Mouse (Mus musculus) hindbrain, embryonic 13.5 days (tissue): ENCODE measurements around the gene Zfp12. TPM values are rescaled to one million over a fixed set of nuclear protein-coding genes. Genes with fewer than 3 reads are reported as not detected.

ENCODE experiments used
- ATAC-seq: fragments of 200-750 bp; cut with Nextera tagmentation; 2 replicates; pipeline ENCODE4 v1.8.0; 2017; ENCODE audit warnings: moderate TSS enrichment; ENCODE audit not compliant: low FRiP score
- H3K27ac ChIP-seq: fragments of 300-500 bp; sonication (generic); 2 replicates; pipeline ENCODE4 v1.5.1; 2015; ENCODE audit warnings: inconsistent platforms, mild to moderate bottlenecking, moderate library complexity
- H3K27me3 ChIP-seq: fragments of 300-500 bp; sonication (generic); 2 replicates; pipeline ENCODE4 v1.6.1; 2015; ENCODE audit warnings: mild to moderate bottlenecking, inconsistent platforms
- H3K36me3 ChIP-seq: fragments of 300-500 bp; sonication (generic); 2 replicates; pipeline ENCODE4 v1.6.1; 2015; ENCODE audit warnings: mild to moderate bottlenecking, inconsistent platforms
- H3K4me1 ChIP-seq: fragments of 300-500 bp; sonication (generic); replicated peaks from 2 replicates; pipeline ENCODE4 v1.6.1; 2015; ENCODE audit warnings: inconsistent platforms
- H3K4me2 ChIP-seq: fragments of 300-500 bp; sonication (generic); 2 replicates; pipeline ENCODE4 v1.6.1; 2015; ENCODE audit warnings: inconsistent platforms, mild to moderate bottlenecking, moderate library complexity
- H3K4me3 ChIP-seq: fragments of 300-500 bp; sonication (generic); 2 replicates; pipeline ENCODE4 v1.5.1; 2015; ENCODE audit warnings: mild to moderate bottlenecking, inconsistent platforms
- H3K9ac ChIP-seq: fragments of 300-500 bp; sonication (generic); 2 replicates; pipeline ENCODE4 v1.6.1; 2015; ENCODE audit warnings: mild to moderate bottlenecking, inconsistent platforms
- H3K9me3 ChIP-seq: fragments of 300-500 bp; sonication (generic); 2 replicates; pipeline ENCODE4 v1.6.1; 2016; ENCODE audit warnings: inconsistent platforms
- WGBS: fragments of 180-500 bp; shearing (Covaris S2); methylation state at CpG from one replicate; pipeline ENCODE4 v1.1.7; 2015; 5-methylcytosine and 5-hydroxymethylcytosine counted together
- polyA plus RNA-seq: library from polyadenylated mRNA; unstranded; fragments of >200 nt; fragmentation: Nextera tagmentation; extraction: Ambion mirVana; gene quantifications from 2 replicates; pipeline ENCODE4 v1.2.1, GENCODE M21; 2015

The Zfp12 gene
- polyA plus RNA-seq, 1 experiment from 2014 or later, result 22.8 TPM

- Histone ChIP-seq H3K27me3 (0 out of 2 replicates have a peak, but pooled peaks cover 3% of the 10 kb centered on the region), H3K27ac (peak within 1 kb of the TSS; percentile 91), H3K9me3 (no peaks in the 10 kb centered on the region), H3K4me2 (peak within 1 kb of the TSS; percentile 90), H3K4me3 (peak within 1 kb of the TSS; percentile 81), H3K36me3 (peaks cover 5% of the 10 kb centered on the region), H3K9ac (peak within 1 kb of the TSS; percentile 96), H3K4me1 (peaks cover 53% of the 10 kb centered on the region)
- peak; percentile 88 for ATAC-seq
- under 1% methylated on average over 79 of the region's 79 CpGs for WGBS
These were observed 34.6 kb downstream of the Zfp12 start, which contains the start of gene Zfp316 for GRCm38 (mm10) chr5:143269363-143270150. Gene Zfp316 (minus strand): TSS chr5:143270022.

- H3K36me3 ChIP-seq, result no peaks in the 10 kb centered on the region
- no peak; the same call in 1 of the 2 replicates for ATAC-seq
- H3K27me3 ChIP-seq, result 0 out of 2 replicates have a peak, but pooled peaks cover 3% of the 10 kb centered on the region
- H3K9me3 ChIP-seq, result no peaks in the 10 kb centered on the region
- H3K4me3 ChIP-seq, result peak overlapping the region; percentile 81
- H3K4me2 ChIP-seq, result peak overlapping the region; percentile 90
- H3K27ac ChIP-seq, result peak overlapping the region; percentile 91
- peaks cover 53% of the 10 kb centered on the region for H3K4me1 ChIP-seq
- peak overlapping the region; percentile 96 for H3K9ac ChIP-seq
- 5% methylated on average over 12 of the region's 12 CpGs for WGBS
These were observed 35.2 kb downstream of the Zfp12 start for GRCm38 (mm10) chr5:143270151-143270519.

GRCm38 (mm10) chr5:143271642-143272041, 36.7 kb downstream of the Zfp12 start:
- Histone ChIP-seq H3K36me3 (no peaks in the 10 kb centered on the region), H3K4me1 (peaks cover 43% of the 10 kb centered on the region), H3K27ac (no peak overlapping the region), H3K9me3 (no peaks in the 10 kb centered on the region), H3K27me3 (peaks cover 12% of the 10 kb centered on the region; the same call in 1 of the 2 replicates), H3K4me3 (no peak overlapping the region), H3K9ac (no peak overlapping the region), H3K4me2 (peak overlapping the region; percentile 90; the same call in 1 of the 2 replicates)
- no peak for ATAC-seq
- 87% methylated on average over 6 of the region's 6 CpGs for WGBS

DNA sequence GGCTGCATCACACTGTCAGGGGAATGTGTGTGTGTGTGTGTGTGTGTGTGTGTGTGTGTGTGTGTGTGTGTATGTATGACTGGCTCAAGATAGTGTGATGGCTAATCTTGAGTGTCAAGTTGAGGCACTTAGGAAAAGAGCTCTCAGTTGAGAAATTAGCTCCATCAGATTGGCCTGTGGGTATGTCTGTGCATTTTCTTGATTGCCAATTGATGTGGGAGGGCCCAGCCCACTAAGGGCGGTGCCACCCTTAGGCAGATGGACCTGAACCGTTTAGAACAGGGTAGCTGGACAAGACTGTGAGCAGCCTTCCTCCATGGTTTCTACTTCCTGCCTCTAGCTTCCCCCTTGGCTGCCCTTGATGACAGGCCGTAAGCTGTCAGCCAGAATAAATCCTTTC, 37.1 kb downstream of the Zfp12 start:
- Histone ChIP-seq H3K36me3 (no peaks in the 10 kb centered on the region), H3K4me1 (peaks cover 38% of the 10 kb centered on the region)
- no peak for ATAC-seq

DNA sequence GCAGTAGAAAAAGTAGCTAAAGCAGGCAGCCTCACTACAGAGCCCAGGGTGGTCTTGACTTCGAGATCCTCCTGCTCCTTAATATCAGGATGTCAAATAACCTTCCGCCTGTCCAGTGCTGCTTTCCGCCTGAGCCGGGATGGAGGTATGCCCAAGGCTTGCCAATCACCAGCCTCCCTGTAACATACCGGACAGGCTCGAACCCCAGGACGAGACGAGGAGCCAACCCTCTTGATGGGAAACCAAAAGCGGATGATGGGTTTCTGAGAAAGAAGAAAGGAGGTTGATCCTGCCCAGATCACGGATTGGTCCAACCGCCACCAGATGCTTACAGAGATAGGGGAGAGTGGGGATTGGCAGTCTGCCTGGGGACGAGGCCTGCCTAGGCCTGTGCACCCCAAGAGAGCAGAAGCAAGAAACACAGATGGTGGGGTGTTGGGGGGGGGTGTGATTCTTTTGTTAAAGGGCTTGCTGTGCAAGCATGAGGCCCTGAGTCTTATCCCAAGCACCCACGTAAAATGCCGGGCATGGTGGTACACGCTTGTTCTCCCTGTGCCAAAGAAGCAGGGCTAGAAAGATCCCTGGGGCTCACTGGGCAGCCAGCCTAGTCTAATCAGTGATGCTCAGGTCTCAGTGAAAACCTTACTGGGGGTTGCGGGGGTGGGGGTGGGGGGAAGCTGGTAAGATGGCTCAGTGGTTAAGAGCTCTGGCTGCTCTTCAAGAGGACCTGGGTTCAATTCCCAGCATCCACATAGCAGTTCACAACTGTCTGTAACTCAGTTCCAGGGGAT, 37.8 kb downstream of the Zfp12 start:
- Histone ChIP-seq H3K36me3 (no peaks in the 10 kb centered on the region), H3K27ac (no peak overlapping the region)
- no peak for ATAC-seq

More for the DNA sequence above, 37.1 kb downstream of the Zfp12 start:
- Histone ChIP-seq H3K9me3 (no peaks in the 10 kb centered on the region), H3K27ac (no peak overlapping the region), H3K4me2 (no peak overlapping the region), H3K4me3 (no peak overlapping the region), H3K27me3 (peaks cover 12% of the 10 kb centered on the region; the same call in 1 of the 2 replicates), H3K9ac (no peak overlapping the region)
- WGBS, result 85% methylated on average over 3 of the region's 3 CpGs

GRCm38 (mm10) chr5:143275761-143276160, 40.8 kb downstream of the Zfp12 start:
- WGBS, result 62% methylated on average over 5 of the region's 5 CpGs
- Histone ChIP-seq H3K4me1 (peaks cover 14% of the 10 kb centered on the region), H3K4me3 (no peak overlapping the region), H3K9me3 (no peaks in the 10 kb centered on the region), H3K36me3 (no peaks in the 10 kb centered on the region), H3K9ac (0 out of 2 replicates have a peak overlapping the region, but pooled peaks have one; percentile 29), H3K27me3 (peaks cover 33% of the 10 kb centered on the region; the same call in 1 of the 2 replicates), H3K27ac (no peak overlapping the region), H3K4me2 (no peak overlapping the region)
- ATAC-seq, result no peak

More for the DNA sequence above, 37.8 kb downstream of the Zfp12 start:
- Histone ChIP-seq H3K9me3 (no peaks in the 10 kb centered on the region), H3K4me1 (peaks cover 35% of the 10 kb centered on the region), H3K4me2 (no peak overlapping the region), H3K9ac (no peak overlapping the region), H3K27me3 (peaks cover 12% of the 10 kb centered on the region; the same call in 1 of the 2 replicates), H3K4me3 (no peak overlapping the region)
- WGBS, result 85% methylated on average over 16 of the region's 16 CpGs

DNA sequence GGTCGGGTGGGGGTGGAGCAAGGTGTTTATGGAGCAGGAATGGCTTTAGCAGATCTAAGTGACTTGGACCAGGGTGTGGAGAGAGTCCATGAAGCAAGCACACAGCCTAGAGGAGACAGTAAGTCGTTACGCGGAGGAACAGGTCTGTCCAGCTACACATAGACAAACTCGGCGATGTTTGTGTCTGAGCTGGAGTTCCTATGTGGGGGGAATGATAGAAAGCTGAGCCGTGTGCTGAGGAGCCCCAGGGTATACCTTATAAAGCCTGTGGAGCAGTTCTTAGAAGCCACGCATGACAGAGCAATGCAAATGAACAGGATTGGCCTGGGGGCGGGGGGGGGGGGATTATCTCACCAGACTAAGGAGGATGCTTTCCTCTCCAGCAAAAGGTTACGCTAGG, 44.3 kb downstream of the Zfp12 start:
- Histone ChIP-seq H3K9me3 (no peaks in the 10 kb centered on the region), H3K36me3 (no peaks in the 10 kb centered on the region), H3K4me1 (no peaks in the 10 kb centered on the region), H3K4me3 (no peak overlapping the region), H3K27me3 (peaks cover 35% of the 10 kb centered on the region; the same call in 1 of the 2 replicates), H3K27ac (no peak overlapping the region), H3K4me2 (no peak overlapping the region), H3K9ac (no peak overlapping the region)
- ATAC-seq, result no peak
- WGBS, result 41% methylated on average over 10 of the region's 10 CpGs

GRCm38 (mm10) chr5:143284762-143285161, 49.8 kb downstream of the Zfp12 start:
- Histone ChIP-seq H3K36me3 (peaks cover 7% of the 10 kb centered on the region; the same call in 1 of the 2 replicates), H3K9ac (no peak overlapping the region), H3K4me1 (peaks cover 16% of the 10 kb centered on the region), H3K27ac (no peak overlapping the region), H3K27me3 (peaks cover 69% of the 10 kb centered on the region), H3K4me2 (no peak overlapping the region), H3K4me3 (no peak overlapping the region), H3K9me3 (no peaks in the 10 kb centered on the region)
- WGBS, result 49% methylated on average over 6 of the region's 6 CpGs
- no peak for ATAC-seq

DNA sequence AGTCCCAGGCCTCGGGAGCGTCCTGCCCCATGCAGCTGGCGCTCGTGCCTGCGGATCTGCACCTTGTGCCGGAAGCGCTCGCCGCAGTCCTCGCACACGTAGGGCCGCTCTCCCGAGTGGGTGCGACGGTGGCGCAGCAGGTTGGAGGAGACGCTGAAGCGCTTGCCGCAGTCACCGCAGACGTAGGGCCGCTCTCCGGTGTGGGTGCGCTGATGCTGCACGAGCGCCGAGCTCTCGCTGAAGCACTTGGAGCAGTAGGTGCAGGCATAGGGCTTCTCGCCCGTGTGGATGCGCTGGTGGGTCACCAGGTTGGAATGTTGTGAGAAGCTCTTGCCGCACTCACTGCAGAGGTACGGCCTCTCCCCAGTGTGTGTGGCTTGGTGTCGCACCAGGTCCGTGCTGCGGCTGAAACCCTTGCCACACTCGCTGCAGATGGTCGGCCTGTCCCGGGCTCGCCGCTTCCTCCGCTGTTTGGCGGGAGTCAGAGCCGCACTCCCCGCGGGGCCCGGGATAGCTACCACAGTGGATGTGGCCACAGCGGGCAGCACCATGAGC, 52.9 kb downstream of the Zfp12 start:
- peaks cover 7% of the 10 kb centered on the region; the same call in 1 of the 2 replicates for H3K36me3 ChIP-seq
- H3K4me2 ChIP-seq, result peak overlapping the region; percentile 48
- 2% methylated on average over 47 of the region's 48 CpGs for WGBS
- H3K4me1 ChIP-seq, result peaks cover 20% of the 10 kb centered on the region
- H3K9me3 ChIP-seq, result no peaks in the 10 kb centered on the region
- H3K27me3 ChIP-seq, result peaks cover 89% of the 10 kb centered on the region
- no peak overlapping the region for H3K27ac ChIP-seq
- no peak for ATAC-seq
- peak overlapping the region; percentile 56 for H3K9ac ChIP-seq
- peak overlapping the region; percentile 30 for H3K4me3 ChIP-seq

DNA sequence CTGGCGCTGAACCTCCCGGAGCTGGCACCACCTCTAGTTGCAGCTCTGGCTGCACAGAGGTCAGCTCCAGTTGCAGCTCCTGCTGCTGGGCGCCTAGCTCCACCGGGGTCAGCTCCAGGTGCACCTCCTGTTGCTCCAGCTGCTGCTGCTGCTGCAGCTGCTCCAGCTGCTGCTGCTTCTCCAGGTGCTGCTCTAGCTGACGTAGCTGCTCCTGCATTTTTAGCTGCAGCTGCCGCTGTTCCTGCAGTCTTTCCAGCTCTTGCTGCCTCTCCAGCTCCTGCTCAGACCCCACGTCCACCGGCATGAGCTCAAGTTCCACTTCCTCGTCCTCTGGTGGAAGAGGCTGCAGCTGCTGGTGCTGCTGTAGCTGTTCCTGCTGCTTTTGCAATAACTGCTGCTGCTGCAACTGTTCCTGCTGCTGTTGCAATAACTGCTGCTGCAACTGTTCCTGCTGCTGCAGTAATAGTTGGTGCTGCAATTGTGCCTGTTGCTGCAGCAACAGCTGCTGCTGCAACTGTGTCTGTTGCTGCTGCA, 53.5 kb downstream of the Zfp12 start:
- Histone ChIP-seq H3K9me3 (no peaks in the 10 kb centered on the region), H3K36me3 (peaks cover 7% of the 10 kb centered on the region; the same call in 1 of the 2 replicates), H3K4me3 (peak overlapping the region; percentile 30), H3K27ac (no peak overlapping the region), H3K27me3 (peaks cover 95% of the 10 kb centered on the region), H3K4me1 (peaks cover 26% of the 10 kb centered on the region), H3K4me2 (peak overlapping the region; percentile 48), H3K9ac (peak overlapping the region; percentile 56; the same call in 1 of the 2 replicates)
- no peak for ATAC-seq
- WGBS, result 16% methylated on average over 9 of the region's 9 CpGs

DNA sequence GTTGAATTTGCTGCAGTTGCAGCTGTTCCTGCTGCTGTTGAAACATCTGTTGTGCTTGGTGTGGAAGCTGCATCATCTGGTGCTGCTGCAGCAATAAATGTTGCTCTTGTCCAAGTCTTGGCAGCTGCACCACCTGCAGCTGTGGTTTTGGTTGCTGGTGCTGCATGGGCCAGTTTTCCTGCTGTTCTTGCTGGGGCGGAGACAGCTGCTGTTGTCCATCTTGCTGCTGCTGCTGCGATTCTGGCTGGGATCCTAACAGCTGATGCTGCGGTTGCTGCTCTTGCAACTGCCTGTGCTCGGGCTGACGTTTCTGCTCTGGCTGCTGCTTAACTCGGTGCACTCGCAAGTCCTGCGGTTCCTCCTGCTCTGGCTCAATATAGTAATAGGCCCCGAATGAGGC, 54.3 kb downstream of the Zfp12 start:
- Histone ChIP-seq H3K9ac (no peak overlapping the region), H3K36me3 (peaks cover 7% of the 10 kb centered on the region; the same call in 1 of the 2 replicates), H3K4me1 (peaks cover 31% of the 10 kb centered on the region), H3K27ac (no peak overlapping the region), H3K4me2 (no peak overlapping the region), H3K9me3 (no peaks in the 10 kb centered on the region), H3K27me3 (peaks cover 99% of the 10 kb centered on the region), H3K4me3 (no peak overlapping the region)
- no peak for ATAC-seq
- WGBS, result 71% methylated on average over 9 of the region's 9 CpGs
